Mouse (Mus musculus): ENCODE results near the gene Zfp12. TPM values are rescaled to one million over a fixed set of nuclear protein-coding genes. Genes with fewer than 3 reads are reported as not detected.
A peak's percentile ranks its signal among the peaks of the same experiment; 100 is the strongest.
"Not testable (repeated sequence)": the region's sequence is repeated elsewhere in the genome, so short reads cannot be mapped to it uniquely, and the experiment has no call there.

The Zfp12 gene
- 12.8 and 13.2 TPM in 2 replicates for polyA plus RNA-seq (2015; fragmentation: Nextera tagmentation; extraction: Ambion mirVana)

DNA sequence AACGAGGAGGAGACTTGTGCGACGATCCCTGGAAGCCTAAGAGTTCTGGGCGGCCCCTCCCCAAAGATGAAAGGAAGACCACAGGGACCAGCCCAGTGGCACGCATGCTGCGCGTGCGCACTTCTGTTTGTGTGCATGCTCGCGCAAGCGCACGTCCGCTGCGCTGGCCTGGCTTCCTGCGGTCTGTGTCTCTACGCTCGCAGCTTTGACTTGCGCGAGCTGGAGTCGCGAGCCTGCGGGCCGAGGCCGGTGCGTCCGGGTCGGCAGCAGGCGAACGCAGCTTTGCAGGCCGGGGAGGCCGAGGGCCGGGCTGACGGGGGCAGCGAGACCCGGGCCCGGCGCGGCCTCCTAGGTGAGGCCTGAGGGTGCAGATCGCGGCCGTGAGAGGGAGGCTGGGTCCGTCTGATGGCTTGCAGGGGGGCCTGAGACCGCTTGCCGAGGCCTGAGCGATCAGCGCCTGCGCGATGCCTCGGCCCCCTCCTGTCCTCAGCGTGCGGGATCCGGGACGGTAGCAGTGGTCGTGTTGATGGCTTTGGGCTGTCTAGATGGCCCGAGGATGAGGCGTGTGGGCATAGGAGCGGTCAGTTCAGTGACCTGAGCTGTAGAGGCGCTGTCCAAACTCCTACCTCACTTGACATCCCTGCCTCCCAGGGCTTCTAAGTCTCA lies at the start of gene Zfp12:
TSS of gene Zfp12 (plus strand) at position 136 of the 666 bp plus-strand sequence.
- no peaks in the 10 kb centered on the region for H3K27me3 ChIP-seq (replicated peaks)
- H3K4me1 ChIP-seq, result peaks cover 8% of the 10 kb centered on the region; the same call in 1 of the 2 replicates
- peak within 1 kb of the TSS; percentile 94 for H3K4me3 ChIP-seq (replicated peaks)
- H3K9ac ChIP-seq, result peak within 1 kb of the TSS; percentile 95
- H3K4me2 ChIP-seq, result peak within 1 kb of the TSS; percentile 83
- no peaks in the 10 kb centered on the region for H3K9me3 ChIP-seq
- peaks cover 16% of the 10 kb centered on the region for H3K36me3 ChIP-seq
- ATAC-seq (ENCODE audit: insufficient read depth, low FRiP score, low read depth), result peak; percentile 97
- H3K27ac ChIP-seq, result peak within 1 kb of the TSS; percentile 99
- WGBS, result under 1% methylated on average over 58 of the region's 58 CpGs

GRCm38 (mm10) chr5:143188014-143188413 lies 46.9 kb upstream of the Zfp12 start:
- not testable (repeated sequence) for H3K4me2 ChIP-seq; H3K36me3 ChIP-seq; ATAC-seq (ENCODE audit: insufficient read depth, low FRiP score, low read depth); H3K4me1 ChIP-seq; H3K27ac ChIP-seq; H3K9ac ChIP-seq; H3K9me3 ChIP-seq; H3K27me3 ChIP-seq (replicated peaks); H3K4me3 ChIP-seq (replicated peaks)
- WGBS, result 56% methylated on average over 1 of the region's 1 CpGs

DNA sequence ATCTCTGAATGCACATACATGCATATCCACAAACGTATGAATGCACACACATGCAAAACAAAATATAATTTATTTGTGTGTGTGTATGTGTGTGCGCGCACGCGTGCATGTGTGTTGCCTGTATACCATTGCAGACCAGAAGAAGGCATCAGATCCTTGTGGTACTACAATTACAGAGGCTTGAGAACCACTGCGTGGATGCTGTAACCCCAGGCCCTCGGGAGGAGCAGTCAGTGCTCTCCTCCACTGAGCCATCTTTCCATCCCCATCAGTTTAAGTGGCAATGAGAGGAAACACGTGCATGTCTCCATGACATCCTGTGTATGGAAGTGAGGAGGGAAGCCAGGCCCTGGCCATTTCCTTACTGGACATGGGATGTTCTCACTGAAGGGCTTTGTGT lies 42.2 kb upstream of the Zfp12 start:
- H3K9ac ChIP-seq, result no peak overlapping the region
- no peak overlapping the region for H3K4me3 ChIP-seq (replicated peaks)
- WGBS, result 85% methylated on average over 8 of the region's 8 CpGs
- no peak overlapping the region for H3K27ac ChIP-seq
- ATAC-seq (ENCODE audit: insufficient read depth, low FRiP score, low read depth), result no peak
- H3K4me2 ChIP-seq, result no peak overlapping the region
- no peaks in the 10 kb centered on the region for H3K36me3 ChIP-seq
- H3K27me3 ChIP-seq (replicated peaks), result no peaks in the 10 kb centered on the region
- no peaks in the 10 kb centered on the region for H3K4me1 ChIP-seq
- no peaks in the 10 kb centered on the region for H3K9me3 ChIP-seq

- H3K36me3 ChIP-seq; H3K9ac ChIP-seq; ATAC-seq (ENCODE audit: insufficient read depth, low FRiP score, low read depth); H3K4me2 ChIP-seq; H3K27me3 ChIP-seq (replicated peaks); H3K9me3 ChIP-seq; H3K27ac ChIP-seq; H3K4me3 ChIP-seq (replicated peaks); H3K4me1 ChIP-seq: not testable (repeated sequence)
- WGBS, result 56% methylated on average over 8 of the region's 8 CpGs
Observed at GRCm38 (mm10) chr5:143194747-143195146, 40.2 kb upstream of the Zfp12 start.

GRCm38 (mm10) chr5:143195166-143195565 lies 39.8 kb upstream of the Zfp12 start:
- H3K9ac ChIP-seq, result no peak overlapping the region
- WGBS, result 55% methylated on average over 2 of the region's 2 CpGs
- no peaks in the 10 kb centered on the region for H3K27me3 ChIP-seq (replicated peaks)
- H3K4me3 ChIP-seq (replicated peaks), result no peak overlapping the region
- no peaks in the 10 kb centered on the region for H3K36me3 ChIP-seq
- H3K4me2 ChIP-seq, result no peak overlapping the region
- no peak overlapping the region for H3K27ac ChIP-seq
- no peaks in the 10 kb centered on the region for H3K4me1 ChIP-seq
- no peak for ATAC-seq (ENCODE audit: insufficient read depth, low FRiP score, low read depth)
- no peaks in the 10 kb centered on the region for H3K9me3 ChIP-seq

DNA sequence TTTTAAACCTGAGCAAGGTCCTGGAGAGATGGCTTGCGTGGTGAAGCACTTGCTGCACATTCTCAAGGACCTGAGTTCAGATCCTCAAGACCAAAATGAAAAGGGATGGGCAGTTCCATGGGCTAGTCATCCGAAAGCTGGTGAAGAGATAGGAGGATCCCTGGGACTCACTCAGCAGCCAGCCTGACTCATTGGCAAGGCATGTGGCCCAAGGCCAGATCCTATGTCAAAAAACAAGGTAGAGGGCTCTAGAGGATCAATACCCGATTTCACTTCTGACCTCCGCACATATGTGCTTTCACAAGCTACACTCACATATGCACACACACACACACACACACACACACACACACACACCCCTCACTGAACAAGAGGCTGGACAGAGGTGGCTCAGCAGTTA lies 38.5 kb upstream of the Zfp12 start:
- WGBS, result 79% methylated on average over 4 of the region's 4 CpGs
- H3K4me3 ChIP-seq (replicated peaks), result no peak overlapping the region
- H3K27me3 ChIP-seq (replicated peaks), result no peaks in the 10 kb centered on the region
- no peaks in the 10 kb centered on the region for H3K9me3 ChIP-seq
- H3K9ac ChIP-seq, result no peak overlapping the region
- no peaks in the 10 kb centered on the region for H3K36me3 ChIP-seq
- H3K27ac ChIP-seq, result no peak overlapping the region
- H3K4me2 ChIP-seq, result no peak overlapping the region
- H3K4me1 ChIP-seq, result no peaks in the 10 kb centered on the region
- ATAC-seq (ENCODE audit: insufficient read depth, low FRiP score, low read depth), result no peak

DNA sequence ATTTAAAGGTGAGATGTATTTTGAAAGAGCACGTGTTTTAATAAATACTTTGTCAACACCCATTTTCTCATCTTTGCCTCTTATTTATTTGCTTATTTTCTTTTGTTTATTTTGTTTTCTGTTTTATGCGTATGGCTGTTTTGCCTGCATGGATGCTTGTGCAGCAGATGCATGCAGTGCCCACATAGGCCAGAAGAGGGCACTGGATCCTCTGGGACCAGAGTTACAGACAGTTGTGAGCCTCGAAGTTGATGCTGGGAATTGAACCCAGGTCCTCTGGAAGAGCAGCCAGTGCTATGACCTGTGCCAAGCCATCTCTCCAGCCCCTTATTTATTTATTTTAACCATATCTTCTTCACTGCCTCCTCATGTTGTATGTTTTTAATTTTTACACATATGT lies 29.9 kb upstream of the Zfp12 start:
- Histone ChIP-seq H3K9ac (no peak overlapping the region), H3K27ac (no peak overlapping the region), H3K4me1 (no peaks in the 10 kb centered on the region), H3K4me3 (replicated peaks) (no peak overlapping the region), H3K27me3 (replicated peaks) (no peaks in the 10 kb centered on the region), H3K4me2 (no peak overlapping the region), H3K36me3 (no peaks in the 10 kb centered on the region), H3K9me3 (no peaks in the 10 kb centered on the region)
- no peak for ATAC-seq (ENCODE audit: insufficient read depth, low FRiP score, low read depth)
- WGBS, result 74% methylated on average over 3 of the region's 3 CpGs

- Histone ChIP-seq H3K4me2 (no peak overlapping the region), H3K27me3 (replicated peaks) (no peaks in the 10 kb centered on the region), H3K36me3 (no peaks in the 10 kb centered on the region), H3K4me1 (no peaks in the 10 kb centered on the region), H3K27ac (no peak overlapping the region), H3K9ac (no peak overlapping the region), H3K9me3 (no peaks in the 10 kb centered on the region), H3K4me3 (replicated peaks) (no peak overlapping the region)
- 58% methylated on average over 2 of the region's 2 CpGs for WGBS
- ATAC-seq (ENCODE audit: insufficient read depth, low FRiP score, low read depth), result no peak
Observed at GRCm38 (mm10) chr5:143213832-143214231, 21.1 kb upstream of the Zfp12 start.

GRCm38 (mm10) chr5:143220996-143221395 lies 14.0 kb upstream of the Zfp12 start:
- WGBS, result 68% methylated on average over 5 of the region's 5 CpGs

DNA sequence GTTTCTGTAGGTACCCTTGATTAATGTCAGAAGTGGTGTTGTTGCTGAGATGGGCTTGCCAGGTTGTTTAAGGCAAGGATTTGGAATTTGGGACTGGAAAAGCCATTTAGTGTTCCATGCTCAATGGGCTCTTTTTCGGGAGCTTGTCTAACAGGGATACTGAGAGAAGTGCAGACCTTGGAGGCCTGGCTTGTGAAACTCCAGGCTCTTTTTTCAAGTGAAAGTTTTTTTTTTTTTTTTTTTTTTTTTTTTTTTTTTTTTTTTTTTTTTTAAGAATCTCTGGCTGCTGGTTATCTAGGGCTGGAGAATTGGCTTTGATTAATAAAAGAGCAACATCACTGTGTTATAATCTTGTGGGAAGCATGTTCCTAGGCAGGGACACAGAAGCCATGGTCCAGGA lies 12.7 kb upstream of the Zfp12 start:
- 76% methylated on average over 1 of the region's 1 CpGs for WGBS
- ATAC-seq (ENCODE audit: insufficient read depth, low FRiP score, low read depth), result no peak

More at GRCm38 (mm10) chr5:143220996-143221395, 14.0 kb upstream of the Zfp12 start:
- no peak overlapping the region for H3K9ac ChIP-seq
- H3K9me3 ChIP-seq, result no peaks in the 10 kb centered on the region
- no peaks in the 10 kb centered on the region for H3K36me3 ChIP-seq
- no peak overlapping the region for H3K4me3 ChIP-seq (replicated peaks)
- no peaks in the 10 kb centered on the region for H3K27me3 ChIP-seq (replicated peaks)
- H3K4me2 ChIP-seq, result no peak overlapping the region
- H3K4me1 ChIP-seq, result no peaks in the 10 kb centered on the region
- no peak for ATAC-seq (ENCODE audit: insufficient read depth, low FRiP score, low read depth)
- H3K27ac ChIP-seq, result no peak overlapping the region

DNA sequence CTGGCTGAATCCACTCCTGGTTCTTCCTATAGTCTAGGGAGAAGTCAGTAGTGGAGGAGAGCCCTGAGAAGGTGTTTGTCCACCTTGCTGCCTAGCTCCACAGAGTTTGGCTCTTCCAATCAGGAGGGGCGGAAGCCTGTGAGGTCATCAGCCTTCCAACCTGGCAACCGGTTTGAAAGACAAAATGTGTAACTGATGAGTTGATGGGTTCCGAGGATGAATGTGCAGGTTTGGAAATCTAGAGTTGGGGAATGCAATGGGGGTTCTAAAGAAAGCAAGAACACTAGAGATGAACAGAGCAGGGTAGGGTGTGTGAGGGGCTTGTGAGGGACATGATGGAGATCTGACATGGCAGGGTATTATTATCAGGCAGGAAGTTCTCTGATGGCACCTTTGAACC lies 8.2 kb upstream of the Zfp12 start, which contains the start of gene Spdye4a:
TSS of gene Spdye4a (minus strand) at position 101 of the 400 bp plus-strand sequence.
- no peaks in the 10 kb centered on the region for H3K36me3 ChIP-seq
- H3K27ac ChIP-seq, result no peak within 1 kb of the TSS
- no peaks in the 10 kb centered on the region for H3K4me1 ChIP-seq
- no peak within 1 kb of the TSS for H3K4me2 ChIP-seq
- WGBS, result 81% methylated on average over 3 of the region's 3 CpGs
- H3K27me3 ChIP-seq (replicated peaks), result no peaks in the 10 kb centered on the region; the same call in 1 of the 2 replicates
- H3K4me3 ChIP-seq (replicated peaks), result no peak within 1 kb of the TSS
- no peak for ATAC-seq (ENCODE audit: insufficient read depth, low FRiP score, low read depth)
- no peaks in the 10 kb centered on the region for H3K9me3 ChIP-seq
- H3K9ac ChIP-seq, result no peak within 1 kb of the TSS

More for the DNA sequence above, 12.7 kb upstream of the Zfp12 start:
- no peaks in the 10 kb centered on the region for H3K9me3 ChIP-seq
- no peaks in the 10 kb centered on the region for H3K36me3 ChIP-seq
- no peaks in the 10 kb centered on the region; the same call in 1 of the 2 replicates for H3K27me3 ChIP-seq (replicated peaks)
- no peak overlapping the region for H3K9ac ChIP-seq
- no peaks in the 10 kb centered on the region for H3K4me1 ChIP-seq
- H3K27ac ChIP-seq, result no peak overlapping the region
- H3K4me2 ChIP-seq, result no peak overlapping the region
- no peak overlapping the region for H3K4me3 ChIP-seq (replicated peaks)

GRCm38 (mm10) chr5:143236036-143236435 lies 1.1 kb downstream of the Zfp12 start:
- ATAC-seq (ENCODE audit: insufficient read depth, low FRiP score, low read depth), result no peak
- Histone ChIP-seq H3K4me1 (peaks cover 8% of the 10 kb centered on the region; the same call in 1 of the 2 replicates), H3K4me3 (replicated peaks) (peak overlapping the region; percentile 94), H3K9ac (peak overlapping the region; percentile 95), H3K4me2 (peak overlapping the region; percentile 83), H3K36me3 (peaks cover 25% of the 10 kb centered on the region), H3K27ac (no peak overlapping the region), H3K9me3 (no peaks in the 10 kb centered on the region), H3K27me3 (replicated peaks) (no peaks in the 10 kb centered on the region)
- 38% methylated on average over 9 of the region's 9 CpGs for WGBS
